Mouse (Mus musculus): Measurements from ENCODE around the gene Tle2. TPM values are rescaled to one million over a fixed set of nuclear protein-coding genes. Genes with fewer than 3 reads are reported as not detected.

Tle2 gene
- polyA plus RNA-seq, 1 experiment from 2014 or later: 2.2 TPM

DNA sequence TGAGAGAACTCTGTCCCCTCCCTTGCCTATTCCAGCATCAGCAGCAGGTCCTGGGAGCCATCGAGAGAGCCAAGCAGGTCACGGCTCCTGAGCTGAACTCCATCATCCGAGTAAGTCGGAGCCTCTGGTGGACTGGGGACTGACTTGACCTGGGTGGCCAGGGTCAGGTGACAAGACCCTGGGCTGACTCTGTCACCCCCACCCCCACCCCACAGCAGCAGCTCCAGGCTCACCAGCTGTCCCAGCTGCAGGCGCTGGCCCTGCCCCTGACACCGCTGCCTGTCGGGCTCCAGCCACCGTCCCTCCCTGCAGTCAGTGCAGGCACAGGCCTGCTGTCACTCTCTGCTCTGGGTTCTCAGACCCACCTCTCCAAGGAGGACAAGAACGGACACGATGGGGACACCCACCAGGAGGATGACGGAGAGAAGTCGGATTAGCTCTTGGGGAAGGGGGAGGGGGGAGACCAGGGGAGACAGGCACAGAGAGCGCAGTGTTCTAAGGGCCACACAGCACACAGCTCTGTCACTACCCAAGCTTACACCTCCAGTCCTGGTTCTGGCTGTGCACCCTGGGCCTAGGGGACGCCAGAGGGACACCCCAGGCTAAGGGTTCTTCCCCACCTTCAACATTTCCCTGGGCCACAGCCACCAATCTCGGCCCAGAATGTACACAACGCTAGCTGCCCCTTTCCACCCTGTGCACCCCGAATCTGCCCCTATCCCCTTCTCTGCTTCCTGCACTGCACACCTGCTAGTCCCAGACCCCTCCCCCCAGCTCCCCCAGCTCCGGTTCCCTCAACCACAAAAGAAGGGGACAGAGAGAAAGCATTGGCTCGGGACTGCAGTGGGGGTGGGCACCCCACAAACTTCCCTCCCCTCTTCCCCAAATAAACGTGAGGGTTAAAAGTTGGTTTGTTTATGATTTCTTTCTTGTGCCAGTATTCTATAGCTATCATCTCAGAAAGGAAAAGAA lies 8.8 kb upstream of the Tle2 start:
- Histone ChIP-seq H3K4me1 (ENCODE audit: insufficient read depth) (peaks cover 40% of the 10 kb centered on the region), H3K27me3 (ENCODE audit: insufficient read depth, low read length) (no peaks in the 10 kb centered on the region), H3K9me3 (ENCODE audit: low read length) (no peaks in the 10 kb centered on the region), H3K36me3 (replicated peaks; ENCODE audit: insufficient read depth, low read length) (peaks cover 39% of the 10 kb centered on the region), H3K27ac (ENCODE audit: low read depth) (no peak overlapping the region), H3K9ac (replicated peaks) (no peak overlapping the region), H3K4me3 (ENCODE audit: low read depth, low read length) (no peak overlapping the region), H3K4me2 (ENCODE audit: low read depth, low read length) (no peak overlapping the region)
- ATAC-seq (no peak), DNase-seq (no peak)
- 66% methylated on average over 20 of the region's 20 CpGs for WGBS (ENCODE audit: insufficient replicate concordance)
- TF ChIP-seq EP300 (IDR thresholded peaks at IDR 0.05; ENCODE audit: low read depth) (no peak), CTCF (IDR thresholded peaks at IDR 0.05; ENCODE audit: low read depth) (no peak)

DNA sequence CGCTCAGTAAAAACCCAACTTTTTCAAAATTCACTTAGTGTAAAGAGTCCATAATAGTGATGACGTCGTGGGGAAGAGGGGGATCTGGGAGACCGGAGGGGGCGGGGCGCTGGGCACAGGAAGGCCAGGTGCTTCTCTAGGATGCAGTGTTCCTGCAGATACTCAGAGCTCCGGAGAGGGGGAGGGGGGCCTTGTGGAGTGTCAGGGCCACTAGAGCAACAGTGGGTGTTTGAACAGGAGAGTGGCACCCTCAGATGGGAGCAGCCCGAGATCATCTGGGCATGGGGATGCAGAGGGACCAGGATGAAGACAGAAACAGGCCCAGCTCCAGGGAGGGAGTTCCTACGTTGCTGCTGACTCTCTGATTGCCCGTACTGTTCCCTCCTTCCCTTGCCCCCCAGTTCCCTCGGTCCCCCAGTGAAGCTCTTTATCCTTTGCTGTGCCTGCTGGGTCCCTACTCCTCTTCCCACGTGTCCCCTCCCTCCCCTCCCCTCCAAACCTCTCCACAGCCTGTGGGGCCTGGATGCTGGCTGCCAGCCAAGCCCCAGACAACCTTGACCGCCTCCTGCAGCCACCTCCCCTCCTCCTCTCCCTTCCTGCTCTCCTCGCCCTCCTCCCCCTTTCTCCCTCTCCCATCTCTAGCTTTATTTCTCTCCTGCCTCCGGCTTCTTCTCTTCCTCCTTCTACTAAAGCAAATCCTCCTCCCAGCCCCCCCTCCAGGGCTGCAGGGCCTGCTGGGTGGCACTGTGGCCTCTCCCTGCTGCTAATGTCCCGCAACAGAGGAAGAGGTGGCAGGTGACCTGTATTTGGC lies 5.8 kb upstream of the Tle2 start:
- Histone ChIP-seq H3K9me3 (ENCODE audit: low read length) (no peaks in the 10 kb centered on the region), H3K4me1 (ENCODE audit: insufficient read depth) (peaks cover 36% of the 10 kb centered on the region), H3K4me3 (ENCODE audit: low read depth, low read length) (no peak overlapping the region), H3K36me3 (replicated peaks; ENCODE audit: insufficient read depth, low read length) (peaks cover 25% of the 10 kb centered on the region), H3K4me2 (ENCODE audit: low read depth, low read length) (no peak overlapping the region), H3K27ac (ENCODE audit: low read depth) (no peak overlapping the region), H3K27me3 (ENCODE audit: insufficient read depth, low read length) (no peaks in the 10 kb centered on the region), H3K9ac (replicated peaks) (no peak overlapping the region)
- no peak for DNase-seq
- 26% methylated on average over 15 of the region's 16 CpGs for WGBS (ENCODE audit: insufficient replicate concordance)
- ATAC-seq: no peak
- TF ChIP-seq CTCF (IDR thresholded peaks at IDR 0.05; ENCODE audit: low read depth): no peak
- no peak for TF ChIP-seq EP300 (IDR thresholded peaks at IDR 0.05; ENCODE audit: low read depth)

DNA sequence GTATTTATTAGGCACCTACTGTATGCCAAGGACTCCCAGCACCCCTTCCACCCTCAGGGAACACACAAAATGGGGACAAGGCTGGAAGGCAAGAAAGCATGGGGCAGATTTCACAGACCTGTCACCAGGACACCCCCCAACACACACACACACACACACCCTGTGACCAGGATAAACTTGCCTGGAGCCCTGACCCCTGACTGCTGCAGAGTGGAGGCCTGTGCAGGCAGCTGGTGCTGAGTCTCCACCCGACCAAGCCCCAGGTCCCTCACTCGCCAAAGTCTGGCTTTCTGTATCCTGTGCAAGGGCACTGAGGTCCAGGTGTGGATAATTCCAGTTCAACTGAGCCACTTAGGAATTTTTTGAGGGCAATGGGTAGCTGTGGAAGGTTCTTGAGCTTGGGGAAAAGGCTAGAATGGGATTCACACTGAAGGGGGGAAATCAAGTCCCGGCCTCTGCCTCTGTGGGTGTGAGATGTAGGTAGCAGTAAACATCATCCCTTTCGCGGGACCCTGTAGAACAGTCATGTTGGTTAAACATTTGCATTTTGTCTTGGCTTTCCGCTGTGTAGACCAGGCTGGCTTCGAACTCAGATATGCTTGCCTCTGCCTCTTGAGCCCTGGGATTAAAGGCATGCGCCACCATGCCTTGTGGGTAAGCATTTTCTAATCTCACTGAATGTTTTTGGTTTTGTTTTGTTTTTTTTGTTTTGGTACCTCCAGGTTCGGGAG lies 4.7 kb upstream of the Tle2 start:
- Histone ChIP-seq H3K9ac (replicated peaks) (no peak overlapping the region), H3K4me2 (ENCODE audit: low read depth, low read length) (no peak overlapping the region), H3K4me1 (ENCODE audit: insufficient read depth) (peaks cover 27% of the 10 kb centered on the region), H3K36me3 (replicated peaks; ENCODE audit: insufficient read depth, low read length) (peaks cover 14% of the 10 kb centered on the region), H3K9me3 (ENCODE audit: low read length) (no peaks in the 10 kb centered on the region), H3K4me3 (ENCODE audit: low read depth, low read length) (no peak overlapping the region), H3K27ac (ENCODE audit: low read depth) (no peak overlapping the region), H3K27me3 (ENCODE audit: insufficient read depth, low read length) (no peaks in the 10 kb centered on the region; the same call in 1 of the 2 replicates)
- TF ChIP-seq CTCF (IDR thresholded peaks at IDR 0.05; ENCODE audit: low read depth): no peak
- ATAC-seq: no peak
- WGBS (ENCODE audit: insufficient replicate concordance): 63% methylated on average over 9 of the region's 9 CpGs
- no peak for DNase-seq

DNA sequence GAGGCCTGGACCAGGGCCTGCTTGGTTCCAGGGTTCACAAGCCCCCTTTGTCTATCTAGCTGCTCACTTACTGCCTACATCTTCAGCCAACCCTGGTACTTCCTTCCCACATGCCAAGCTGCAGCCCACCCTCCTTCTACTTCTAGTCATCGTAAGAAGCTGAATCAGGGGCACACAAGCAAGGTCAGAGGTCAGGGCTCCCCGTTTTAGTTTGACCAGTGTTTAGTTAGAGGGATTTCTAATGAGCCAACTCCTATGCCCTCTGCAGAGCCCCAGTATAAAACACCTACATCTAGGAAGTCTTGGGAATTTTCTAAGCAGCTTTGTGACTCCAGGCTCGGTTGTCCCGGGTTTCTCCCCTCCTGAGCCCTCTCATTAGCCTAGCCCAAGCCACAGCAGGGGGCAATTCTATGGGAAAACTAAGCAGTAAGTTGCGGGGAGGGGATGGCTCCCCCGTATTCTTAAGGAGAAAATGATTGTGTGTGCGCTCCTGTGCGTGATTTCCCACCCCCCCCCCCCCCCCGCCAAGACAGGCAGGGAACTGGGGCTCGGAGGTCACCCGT lies 4.0 kb upstream of the Tle2 start:
- ATAC-seq (no peak), DNase-seq (no peak)
- Histone ChIP-seq H3K27me3 (ENCODE audit: insufficient read depth, low read length) (peaks cover 2% of the 10 kb centered on the region; the same call in 1 of the 2 replicates), H3K4me1 (ENCODE audit: insufficient read depth) (peaks cover 34% of the 10 kb centered on the region), H3K4me2 (ENCODE audit: low read depth, low read length) (peak overlapping the region; percentile 99), H3K9ac (replicated peaks) (peak overlapping the region; percentile 57; the same call in 1 of the 2 replicates), H3K36me3 (replicated peaks; ENCODE audit: insufficient read depth, low read length) (peaks cover 12% of the 10 kb centered on the region), H3K9me3 (ENCODE audit: low read length) (no peaks in the 10 kb centered on the region), H3K27ac (ENCODE audit: low read depth) (peak overlapping the region; percentile 53; the same call in 1 of the 2 replicates), H3K4me3 (ENCODE audit: low read depth, low read length) (peak overlapping the region; percentile 64)
- no peak for TF ChIP-seq EP300 (IDR thresholded peaks at IDR 0.05; ENCODE audit: low read depth)
- no peak for TF ChIP-seq CTCF (IDR thresholded peaks at IDR 0.05; ENCODE audit: low read depth)
- WGBS (ENCODE audit: insufficient replicate concordance): 14% methylated on average over 8 of the region's 11 CpGs

DNA sequence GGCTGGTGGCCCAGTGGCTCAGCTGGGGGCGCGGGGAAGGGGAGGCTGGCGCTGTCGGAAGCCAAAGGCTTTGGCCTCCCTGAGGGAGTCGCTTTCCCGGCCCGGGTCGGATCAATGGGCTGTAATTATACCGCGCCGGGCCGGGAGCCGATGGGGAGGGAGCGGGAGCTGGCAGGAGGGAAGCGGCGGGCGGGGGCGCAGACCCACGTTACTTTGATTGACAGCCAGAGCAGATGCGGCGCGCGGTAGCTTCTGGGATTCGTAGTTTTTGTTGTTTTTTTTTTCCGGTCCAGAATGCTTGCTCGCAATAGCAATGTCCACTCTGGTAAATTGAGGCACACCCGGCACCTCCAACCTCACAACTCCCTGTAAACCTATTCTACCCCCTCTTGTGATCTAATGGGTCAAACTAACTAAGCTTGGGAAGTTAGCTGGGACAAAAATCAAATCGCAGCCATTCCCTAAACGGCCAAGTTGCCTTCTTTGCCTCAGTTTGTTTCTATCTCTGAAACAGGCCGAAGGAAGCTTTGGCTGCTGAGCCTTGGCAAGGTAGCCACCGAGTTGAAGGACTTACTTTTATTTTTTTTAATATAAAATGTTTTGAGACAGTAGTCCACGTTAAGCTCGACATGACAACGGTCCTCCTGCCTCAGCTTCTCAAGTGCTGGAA lies 3.4 kb upstream of the Tle2 start:
- H3K9ac ChIP-seq (replicated peaks): peak overlapping the region; percentile 57
- H3K4me3 ChIP-seq (ENCODE audit: low read depth, low read length): peak overlapping the region; percentile 64
- H3K27me3 ChIP-seq (ENCODE audit: insufficient read depth, low read length): peaks cover 7% of the 10 kb centered on the region; the same call in 1 of the 2 replicates
- peak; percentile 63 for ATAC-seq
- no peaks in the 10 kb centered on the region for H3K9me3 ChIP-seq (ENCODE audit: low read length)
- under 1% methylated on average over 32 of the region's 34 CpGs for WGBS (ENCODE audit: insufficient replicate concordance)
- H3K4me1 ChIP-seq (ENCODE audit: insufficient read depth): peaks cover 40% of the 10 kb centered on the region
- DNase-seq: peak; percentile 90
- TF ChIP-seq EP300 (IDR thresholded peaks at IDR 0.05; ENCODE audit: low read depth) (no peak), CTCF (IDR thresholded peaks at IDR 0.05; ENCODE audit: low read depth) (no peak)
- peak overlapping the region; percentile 99 for H3K4me2 ChIP-seq (ENCODE audit: low read depth, low read length)
- peak overlapping the region; percentile 71 for H3K27ac ChIP-seq (ENCODE audit: low read depth)
- peaks cover 5% of the 10 kb centered on the region for H3K36me3 ChIP-seq (replicated peaks; ENCODE audit: insufficient read depth, low read length)

Data from liver, postnatal 0 days (tissue).